Mouse (Mus musculus) kidney, adult 11 months (tissue): ENCODE measurements around the gene Mdm2.
"Not testable (repeated sequence)": the region's sequence is repeated elsewhere in the genome, so short reads cannot be mapped to it uniquely, and the experiment has no call there.

Experiments
- DNase-seq: peaks from one replicate; pipeline ENCODE4 v3.0.0; 2022

The Mdm2 gene

DNA sequence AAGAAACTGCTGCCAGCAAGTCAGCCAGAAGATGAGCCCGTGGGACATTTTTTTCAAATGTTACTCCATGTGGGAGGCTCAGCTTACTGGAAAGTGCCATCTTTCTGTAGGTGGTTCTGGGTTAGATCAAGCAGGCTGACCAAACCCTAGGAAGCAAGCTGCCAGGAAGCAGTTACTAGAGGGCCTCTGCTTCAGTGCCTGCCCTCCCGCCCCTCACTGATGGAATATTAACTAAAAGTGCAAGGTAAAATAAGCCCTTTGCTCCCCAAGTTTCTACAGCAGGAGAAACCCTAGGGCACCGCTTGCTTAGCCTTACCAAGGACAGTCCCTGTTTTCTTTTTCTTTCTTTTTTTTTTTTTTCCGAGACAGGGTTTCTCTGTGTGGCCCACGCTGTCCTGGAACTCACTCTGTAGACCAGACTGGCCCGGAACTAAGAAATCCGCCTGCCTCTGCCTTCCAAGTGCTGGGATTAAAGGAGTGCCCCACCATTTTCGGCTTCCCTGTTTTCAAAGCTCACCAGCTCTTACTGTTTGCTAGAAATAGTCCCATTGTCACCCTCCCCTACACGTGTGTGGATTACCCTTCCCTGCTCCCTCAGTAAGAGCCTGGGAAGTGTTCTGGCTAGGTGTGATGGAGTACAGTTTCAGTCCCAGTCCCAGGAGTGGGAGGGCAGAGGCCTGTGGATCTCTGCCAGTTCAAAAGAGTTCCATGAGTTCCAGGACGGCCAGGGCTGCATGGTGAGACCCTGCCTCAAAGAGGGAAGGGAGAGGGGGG lies 37.9 kb upstream of the Mdm2 start:
- peak; percentile 79 for DNase-seq

- DNase-seq = no peak
These were observed 37.2 kb upstream of the Mdm2 start for GRCm38 (mm10) chr10:117747711-117748110.

DNA sequence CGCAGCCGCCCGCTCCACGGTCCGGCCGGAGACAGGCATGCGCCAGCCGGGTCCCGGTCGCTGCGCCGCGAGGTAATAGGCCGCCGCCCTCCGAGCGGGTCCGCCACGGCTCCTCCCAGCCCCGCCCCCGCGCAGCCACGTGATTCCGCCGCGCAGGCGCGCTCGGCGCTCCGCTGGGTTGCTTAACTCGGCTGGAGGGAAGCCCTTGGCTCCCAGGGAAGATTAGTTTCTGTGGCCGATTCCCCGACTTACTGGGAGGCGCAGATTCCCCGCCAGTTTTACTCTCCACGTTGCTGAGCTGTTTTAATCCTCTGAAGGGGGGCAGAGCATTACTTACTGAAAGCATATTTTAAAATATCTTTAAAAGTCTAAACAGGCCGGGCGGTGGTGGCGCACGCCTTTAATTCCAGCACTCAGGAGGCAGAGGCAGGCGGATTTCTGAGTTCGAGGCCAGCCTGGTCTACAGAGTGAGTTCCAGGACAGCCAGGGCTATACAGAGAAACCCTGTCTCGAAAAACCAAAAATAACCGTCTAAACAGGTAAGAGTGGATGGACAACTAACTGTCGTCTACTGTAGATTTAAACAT lies 35.8 kb upstream of the Mdm2 start, which contains the start of gene Slc35e3:
Gene Slc35e3, minus strand, starts transcription at position 69 of the 587 bp plus-strand sequence.
- peak; percentile 92 for DNase-seq

DNA sequence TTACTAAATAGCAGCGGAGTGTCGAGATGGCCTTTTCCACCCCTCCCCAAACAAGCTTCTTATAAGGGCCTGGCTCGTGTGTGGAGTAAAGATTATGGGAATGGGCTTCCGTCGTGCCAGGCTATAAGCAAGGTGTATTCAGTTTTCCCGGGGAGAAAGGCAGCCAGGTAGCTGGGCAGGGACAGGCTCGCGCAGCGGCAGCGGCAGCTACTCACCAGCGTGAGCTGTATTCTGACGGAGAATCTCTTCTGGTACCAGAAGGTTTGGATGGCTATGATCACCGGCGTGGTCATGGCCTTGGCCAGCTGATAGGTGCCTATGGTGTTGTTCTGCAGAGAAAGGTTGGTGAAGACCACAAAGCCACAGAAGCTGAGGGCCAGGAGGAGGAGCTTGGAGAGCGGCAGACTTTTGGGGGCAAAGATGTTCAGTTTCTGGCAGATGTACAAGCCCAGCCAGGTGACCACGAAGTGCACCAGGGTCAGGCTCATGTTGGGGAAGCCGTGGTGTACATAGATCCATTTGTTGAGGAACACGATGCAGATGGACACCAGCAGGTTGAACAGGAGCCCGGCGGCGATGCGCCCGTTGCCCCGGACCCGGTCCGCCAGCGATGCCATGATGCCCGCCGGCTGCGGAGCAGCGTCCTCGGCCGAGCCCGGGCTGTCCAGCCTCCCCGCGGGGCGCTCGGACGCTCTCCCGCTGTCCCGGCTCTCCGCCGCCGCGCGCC lies 35.2 kb upstream of the Mdm2 start:
- DNase-seq = not testable (repeated sequence)

DNA sequence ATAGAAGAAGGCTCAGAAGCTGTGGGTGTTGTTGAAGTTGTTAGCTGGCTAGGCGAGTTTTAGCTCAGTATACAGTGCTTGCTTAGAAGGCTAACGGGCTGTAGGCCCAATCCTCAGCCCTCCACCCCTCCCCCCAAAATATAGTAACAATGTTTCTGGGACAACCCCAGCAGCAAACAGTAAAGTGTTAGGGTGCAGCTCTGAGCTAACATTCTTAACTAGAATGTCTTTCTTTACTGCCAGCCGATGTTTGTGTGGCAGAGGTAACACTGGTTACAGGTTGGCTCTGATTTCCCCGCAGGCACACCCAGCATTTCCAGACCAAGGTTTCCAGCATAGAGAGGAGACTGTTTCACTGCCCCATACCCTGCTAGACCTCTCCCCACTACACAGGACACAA lies 33.4 kb upstream of the Mdm2 start:
- no peak for DNase-seq

DNA sequence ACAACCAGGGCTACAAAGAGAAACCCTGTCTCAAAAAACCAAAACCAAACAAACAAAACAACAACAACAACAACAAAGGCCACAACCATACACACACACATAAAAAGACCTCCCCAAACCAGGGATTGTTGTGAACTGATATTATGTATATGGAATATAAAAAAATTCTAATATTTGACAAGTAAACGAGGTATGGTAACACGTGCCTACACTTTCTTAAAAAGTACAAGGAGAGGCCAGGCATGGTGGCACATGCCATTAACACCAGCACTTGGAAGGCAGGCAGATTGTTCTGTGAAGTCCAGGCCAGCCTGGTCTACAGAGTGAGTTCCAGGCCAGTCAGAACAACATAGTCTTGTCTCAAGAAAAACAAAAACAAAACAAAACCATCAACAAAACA lies 32.6 kb upstream of the Mdm2 start:
- no peak for DNase-seq

- no peak for DNase-seq
These were observed 32.1 kb upstream of the Mdm2 start for GRCm38 (mm10) chr10:117742618-117743017.

- DNase-seq = no peak
These were observed 31.3 kb upstream of the Mdm2 start for GRCm38 (mm10) chr10:117741698-117742475.

DNA sequence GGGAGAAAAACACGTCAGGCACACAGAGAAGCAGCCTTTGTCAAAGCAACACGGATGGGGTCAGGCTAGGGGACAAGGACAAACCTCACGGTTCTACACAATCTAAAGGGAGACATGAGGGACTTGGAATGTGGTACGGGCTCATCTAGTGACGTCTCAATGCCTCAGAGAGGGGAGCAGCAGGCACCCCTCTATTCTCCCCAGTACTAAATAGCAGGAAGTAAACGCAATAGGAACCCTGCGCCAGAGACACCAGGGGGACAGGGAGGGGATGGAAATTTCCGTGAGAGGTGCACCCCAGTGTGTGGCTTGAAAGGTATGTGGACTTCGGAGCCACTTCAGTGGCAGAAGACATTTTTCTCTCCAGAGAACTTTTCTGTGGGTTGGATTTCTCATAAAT lies 30.4 kb upstream of the Mdm2 start:
- DNase-seq = no peak

DNA sequence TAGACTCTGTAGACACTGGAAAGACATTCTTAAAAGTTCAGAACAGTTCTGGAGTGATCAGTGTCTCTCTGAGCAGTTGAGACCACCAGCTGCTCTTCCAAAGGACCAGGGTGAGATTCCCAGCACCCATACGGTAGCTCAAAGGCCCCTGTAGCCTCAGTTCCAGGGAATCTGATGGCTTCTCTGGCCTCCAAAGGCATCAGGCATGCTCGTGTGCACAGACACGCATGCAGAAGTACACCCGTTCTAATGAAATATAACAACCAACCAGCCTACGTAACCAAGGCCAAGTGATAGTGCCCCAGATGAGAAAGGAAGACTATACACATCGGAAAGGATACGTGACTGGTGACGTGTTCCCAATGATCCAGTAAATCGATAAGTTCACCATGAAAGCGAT lies 29.6 kb upstream of the Mdm2 start:
- DNase-seq = no peak

DNA sequence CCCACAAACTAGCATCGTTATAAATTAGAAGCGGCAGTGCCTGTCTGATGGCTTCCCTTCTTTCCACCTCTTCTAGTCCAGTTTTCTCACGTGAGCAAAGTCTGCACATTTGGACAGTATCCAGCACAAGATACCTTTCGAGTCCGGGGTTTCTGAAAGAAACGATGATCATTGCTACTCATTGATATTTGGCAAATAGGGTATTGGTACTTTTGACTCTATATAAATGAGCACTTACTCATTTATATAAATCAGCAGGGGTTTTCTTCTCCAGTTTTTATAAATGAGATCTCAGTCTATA lies 29.0 kb upstream of the Mdm2 start:
- DNase-seq = no peak

- no peak for DNase-seq
These were observed 28.5 kb upstream of the Mdm2 start for GRCm38 (mm10) chr10:117738928-117739647.

DNA sequence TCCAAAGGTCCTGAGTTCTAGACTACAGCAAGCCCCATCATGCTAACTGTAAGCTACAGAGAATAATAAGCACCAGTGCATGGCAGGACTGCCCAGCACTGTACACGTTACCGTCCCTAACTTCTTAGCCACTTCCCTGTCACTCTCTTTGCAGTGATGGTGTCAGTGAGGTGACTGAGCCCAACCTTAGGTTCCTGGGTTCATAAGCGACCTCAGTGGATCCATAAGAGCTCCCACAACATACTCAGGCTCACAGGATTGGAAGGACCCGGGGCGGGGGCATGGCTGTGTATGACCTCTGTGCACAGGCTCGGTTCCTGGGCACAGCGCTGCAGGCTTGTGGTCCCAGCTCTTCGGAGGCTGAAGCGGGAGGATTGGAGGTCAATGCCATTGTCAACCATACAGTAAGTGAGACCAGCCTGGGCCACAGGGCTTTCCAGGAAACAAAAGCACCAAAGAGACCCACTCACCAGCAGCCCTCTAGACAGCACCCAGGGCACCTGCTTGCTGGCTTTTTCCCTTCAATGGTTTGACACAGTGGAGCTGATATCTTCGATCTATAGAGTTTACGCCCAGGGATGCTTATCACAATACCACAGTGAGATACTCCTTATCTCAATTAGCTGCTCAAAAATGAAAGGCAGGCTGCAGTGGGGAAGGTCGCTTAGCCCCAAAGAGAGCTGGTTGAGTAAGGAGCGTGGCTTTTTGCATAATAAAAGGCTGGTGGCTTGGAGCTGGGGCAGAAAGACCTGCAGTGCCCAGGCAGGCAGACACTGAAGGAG lies 27.8 kb upstream of the Mdm2 start:
- DNase-seq = no peak

- DNase-seq = not testable (repeated sequence)
These were observed 26.9 kb upstream of the Mdm2 start for GRCm38 (mm10) chr10:117737498-117737897.

GRCm38 (mm10) chr10:117737075-117737474 lies 26.5 kb upstream of the Mdm2 start:
- peak; percentile 44 for DNase-seq

GRCm38 (mm10) chr10:117736573-117736972 lies 26.0 kb upstream of the Mdm2 start:
- DNase-seq = no peak

DNA sequence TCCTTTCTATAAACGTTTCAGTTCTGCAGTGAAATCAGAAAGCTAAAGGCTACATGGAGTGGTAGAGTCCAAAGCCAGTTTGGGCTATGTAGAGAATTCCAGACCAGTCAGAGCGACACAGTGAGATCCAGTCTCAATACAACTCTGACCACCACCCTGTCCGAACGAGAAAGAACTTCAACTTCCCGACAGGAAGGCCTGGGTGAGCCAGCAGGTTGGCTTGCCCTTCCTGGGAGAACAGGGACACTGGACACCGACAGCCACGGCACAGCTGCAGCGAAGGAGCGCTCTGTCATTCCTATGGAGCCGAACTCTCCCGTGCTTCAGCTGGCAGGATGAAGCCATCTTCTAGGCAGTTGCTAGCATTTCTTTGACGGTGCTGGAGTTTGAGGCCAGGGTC lies 24.8 kb upstream of the Mdm2 start:
- not testable (repeated sequence) for DNase-seq

- DNase-seq = peak; percentile 66
These were observed 23.7 kb upstream of the Mdm2 start for GRCm38 (mm10) chr10:117734104-117734852.

GRCm38 (mm10) chr10:117733626-117734025 lies 23.1 kb upstream of the Mdm2 start:
- not testable (repeated sequence) for DNase-seq

DNA sequence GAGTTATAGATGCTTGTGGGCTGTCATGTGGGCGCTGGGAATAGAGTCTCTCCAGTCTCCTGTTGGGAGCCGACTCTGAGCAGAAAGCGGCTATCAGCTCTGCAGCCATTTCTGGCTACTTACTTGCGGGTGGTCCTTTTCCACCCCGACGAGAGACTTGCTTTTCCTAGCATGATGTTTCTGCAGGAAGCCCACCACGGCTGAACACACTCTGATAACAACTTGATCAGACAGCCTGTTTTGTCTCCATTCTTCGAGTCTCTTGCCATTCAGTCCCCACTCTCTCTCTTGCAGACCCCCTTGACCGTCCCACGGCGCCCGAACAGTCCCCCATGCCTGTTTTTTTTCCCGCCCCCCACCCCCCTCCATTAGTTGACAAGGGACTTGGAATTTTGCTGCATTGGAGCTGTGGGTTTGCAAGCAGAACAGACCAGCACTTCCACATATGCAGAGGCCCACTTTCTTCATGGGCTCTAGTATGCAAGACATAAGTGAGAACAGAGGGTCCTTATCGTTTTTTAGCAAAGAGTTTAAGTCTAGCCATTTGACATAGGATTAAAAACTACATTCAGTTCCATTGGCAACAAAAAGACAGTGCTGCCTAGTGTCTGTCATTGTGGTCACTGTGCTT lies 22.5 kb upstream of the Mdm2 start:
- DNase-seq = no peak

- no peak for DNase-seq
These were observed 21.6 kb upstream of the Mdm2 start for GRCm38 (mm10) chr10:117732184-117732583.
